Mouse (Mus musculus) kidney, adult 2 months (tissue): ENCODE measurements around the gene Neb. TPM values are rescaled to one million over a fixed set of nuclear protein-coding genes. Genes with fewer than 3 reads are reported as not detected.

Experiments
- DNase-seq: peaks from one replicate; pipeline ENCODE4 v3.0.0; 2021
- H3K27ac ChIP-seq: fragments of 200-500 bp; 2 replicates; pipeline ENCODE4 v1.5.1; 2012; ENCODE audit warnings: low read depth, low read length, control low read depth, inconsistent platforms; ENCODE audit not compliant: insufficient read depth
- H3K27me3 ChIP-seq: fragments of 200-500 bp; replicated peaks from 2 replicates; pipeline ENCODE4 v1.6.1; 2012; ENCODE audit warnings: mild to moderate bottlenecking, moderate library complexity, low read length, inconsistent platforms; ENCODE audit not compliant: control insufficient read depth, insufficient read depth
- H3K36me3 ChIP-seq: fragments of 200-500 bp; 2 replicates; pipeline ENCODE4 v1.6.1; 2012; ENCODE audit warnings: mild to moderate bottlenecking, moderate library complexity, low read length, inconsistent platforms; ENCODE audit not compliant: control insufficient read depth, insufficient read depth
- H3K4me1 ChIP-seq: fragments of 200-500 bp; 2 replicates; pipeline ENCODE4 v1.6.1; 2011; ENCODE audit warnings: low read length; ENCODE audit not compliant: control insufficient read depth, insufficient read depth
- H3K4me3 ChIP-seq: fragments of 200-500 bp; 2 replicates; pipeline ENCODE4 v1.5.1; 2011; ENCODE audit warnings: mild to moderate bottlenecking, low read depth, low read length, control low read depth; ENCODE audit not compliant: insufficient read depth
- CTCF ChIP-seq: fragments of 200-500 bp; conservative IDR thresholded peaks from 2 replicates; pipeline ENCODE4 v1.5.1; 2011; ENCODE audit warnings: low read depth, mild to moderate bottlenecking, control low read depth, low read length, moderate library complexity, mixed read lengths; ENCODE audit not compliant: insufficient read depth, insufficient read length
- POLR2A ChIP-seq: fragments of 200-500 bp; IDR thresholded peaks from one replicate; pipeline ENCODE4 v1.6.1; 2011; ENCODE audit warnings: low read depth, low read length, control low read depth
- WGBS: fragments of 180-500 bp; shearing (Covaris S2); methylation state at CpG from one replicate; pipeline ENCODE4 v1.1.7; 2018; 5-methylcytosine and 5-hydroxymethylcytosine counted together
- polyA plus RNA-seq: library from polyadenylated mRNA; depleted of rRNA; stranded (reverse); fragments of >200 nt; gene quantifications from 2 replicates; pipeline ENCODE4 v1.2.3, GENCODE M21; 2012

The Neb gene
- polyA plus RNA-seq, 1 experiment: 5.9 TPM

- H3K4me1 ChIP-seq: no peaks in the 10 kb centered on the region; the same call in 1 of the 2 replicates
- WGBS: 89% methylated on average over 4 of the region's 4 CpGs
- no peak for DNase-seq
- no peak overlapping the region for H3K27ac ChIP-seq
- H3K36me3 ChIP-seq: no peaks in the 10 kb centered on the region
- no peaks in the 10 kb centered on the region for H3K27me3 ChIP-seq
- TF ChIP-seq CTCF: no peak
- TF ChIP-seq POLR2A: no peak
- no peak overlapping the region for H3K4me3 ChIP-seq
Observed at GRCm38 (mm10) chr2:52327244-52327815, 50.9 kb downstream of the Neb start.

- WGBS: 79% methylated on average over 3 of the region's 3 CpGs
- Histone ChIP-seq H3K36me3 (no peaks in the 10 kb centered on the region), H3K4me3 (no peak overlapping the region), H3K27me3 (no peaks in the 10 kb centered on the region), H3K4me1 (no peaks in the 10 kb centered on the region), H3K27ac (no peak overlapping the region)
- no peak for DNase-seq
- TF ChIP-seq CTCF (no peak), POLR2A (no peak)
Observed at GRCm38 (mm10) chr2:52321866-52322265, 56.4 kb downstream of the Neb start.

- Histone ChIP-seq H3K36me3 (no peaks in the 10 kb centered on the region), H3K27me3 (no peaks in the 10 kb centered on the region), H3K4me3 (no peak overlapping the region), H3K27ac (no peak overlapping the region), H3K4me1 (no peaks in the 10 kb centered on the region)
- WGBS: 61% methylated on average over 2 of the region's 2 CpGs
- TF ChIP-seq POLR2A (no peak), CTCF (no peak)
- no peak for DNase-seq
Observed at GRCm38 (mm10) chr2:52320175-52320574, 58.1 kb downstream of the Neb start.

GRCm38 (mm10) chr2:52319020-52319567 is 59.2 kb downstream of the Neb start:
- 38% methylated on average over 5 of the region's 5 CpGs for WGBS
- Histone ChIP-seq H3K4me3 (no peak overlapping the region), H3K4me1 (no peaks in the 10 kb centered on the region), H3K36me3 (no peaks in the 10 kb centered on the region), H3K27me3 (no peaks in the 10 kb centered on the region), H3K27ac (no peak overlapping the region)
- DNase-seq: no peak
- TF ChIP-seq POLR2A: no peak
- no peak for TF ChIP-seq CTCF

GRCm38 (mm10) chr2:52317471-52317870 is 60.8 kb downstream of the Neb start:
- Histone ChIP-seq H3K4me3 (no peak overlapping the region), H3K36me3 (no peaks in the 10 kb centered on the region), H3K27me3 (no peaks in the 10 kb centered on the region), H3K4me1 (no peaks in the 10 kb centered on the region), H3K27ac (no peak overlapping the region)
- WGBS: 91% methylated on average over 4 of the region's 4 CpGs
- TF ChIP-seq CTCF (no peak), POLR2A (no peak)
- DNase-seq: no peak

- 63% methylated on average over 3 of the region's 3 CpGs for WGBS
- Histone ChIP-seq H3K4me3 (no peak overlapping the region), H3K36me3 (no peaks in the 10 kb centered on the region), H3K4me1 (no peaks in the 10 kb centered on the region), H3K27me3 (no peaks in the 10 kb centered on the region), H3K27ac (no peak overlapping the region)
- no peak for DNase-seq
- no peak for TF ChIP-seq POLR2A
- TF ChIP-seq CTCF: no peak
Observed at GRCm38 (mm10) chr2:52315737-52316136, 62.5 kb downstream of the Neb start.

- H3K4me3 ChIP-seq: no peak overlapping the region
Observed at GRCm38 (mm10) chr2:52314922-52315730, 63.1 kb downstream of the Neb start.

More at GRCm38 (mm10) chr2:52314922-52315730, 63.1 kb downstream of the Neb start:
- Histone ChIP-seq H3K27me3 (no peaks in the 10 kb centered on the region), H3K27ac (no peak overlapping the region), H3K4me1 (no peaks in the 10 kb centered on the region), H3K36me3 (no peaks in the 10 kb centered on the region)
- no peak for TF ChIP-seq CTCF
- TF ChIP-seq POLR2A: no peak
- DNase-seq: no peak
- WGBS: 89% methylated on average over 7 of the region's 7 CpGs
